Mouse (Mus musculus): ENCODE results near the gene Cnot10. TPM values are rescaled to one million over a fixed set of nuclear protein-coding genes. Genes with fewer than 3 reads are reported as not detected.

Cnot10 gene
- total and polyA plus RNA-seq, 3 experiments, result 49.4 to 67.8 (median 58.3) TPM

DNA sequence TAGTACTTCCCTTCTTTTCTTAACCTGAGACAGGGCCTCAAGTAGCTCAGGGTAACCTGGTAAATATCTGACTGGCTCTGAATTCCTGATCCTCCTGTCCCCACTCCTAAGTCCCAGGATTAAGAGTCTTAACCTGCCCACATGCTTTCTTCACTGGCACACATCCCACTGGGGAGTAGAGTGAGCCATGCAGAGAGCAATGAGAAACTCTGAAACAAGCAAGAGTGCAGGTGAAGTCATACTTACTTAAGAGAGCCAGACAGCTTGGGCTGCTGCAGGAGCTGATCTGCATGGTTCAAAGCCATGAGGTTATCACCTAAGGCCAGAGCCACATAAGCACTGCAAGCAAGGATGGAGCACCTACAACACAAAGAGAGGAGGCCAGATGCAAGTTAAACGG, 38.9 kb downstream of the Cnot10 start:
- Histone ChIP-seq H3K9ac (ENCODE audit: insufficient read depth, low read depth) (no peak overlapping the region), H3K27me3 (replicated peaks) (no peaks in the 10 kb centered on the region), H3K36me3 (replicated peaks in 1 of 2; ENCODE audit: control insufficient read depth in 1 of 2, insufficient read depth in 1 of 2, low read length in 1 of 2) (peaks cover 53 to 88% of the 10 kb centered on the region in 2 experiments), H3K4me1 (ENCODE audit: control insufficient read depth in 1 of 2, insufficient read depth in 2 of 2) (no peaks in the 10 kb centered on the region), H3K4me3 (replicated peaks in 1 of 3; ENCODE audit: low read depth in 2 of 3, low read length in 2 of 3, poor library complexity in 1 of 3) (no peak overlapping the region), H3K4me2 (ENCODE audit: insufficient read depth, low read depth, poor library complexity, severe bottlenecking) (no peak overlapping the region), H3K79me2 (replicated peaks; ENCODE audit: control insufficient read depth, extremely low read depth, insufficient read depth, poor library complexity, severe bottlenecking) (no peaks in the 10 kb centered on the region), H3K9me3 (replicated peaks; ENCODE audit: low read length) (no peaks in the 10 kb centered on the region), H3K27ac (ENCODE audit: insufficient read depth, low read depth) (no peak overlapping the region)
- DNase-seq (ENCODE audit: extremely low read depth), result no peak
- no peak for TF ChIP-seq IRF4 (IDR thresholded peaks at IDR 0.05; ENCODE audit: low read depth, low read length)
- no peak for TF ChIP-seq BHLHE40 (IDR thresholded peaks at IDR 0.05; ENCODE audit: low read depth, low read length)
- TF ChIP-seq USF1 (IDR thresholded peaks at IDR 0.05; ENCODE audit: low read depth, low read length), result no peak
- TF ChIP-seq ZC3H11A (IDR thresholded peaks at IDR 0.05; ENCODE audit: low read depth, low read length), result no peak
- TF ChIP-seq POLR2A (IDR thresholded peaks at IDR 0.05; ENCODE audit: low read depth, low read length), result no peak
- no peak for TF ChIP-seq TBP (conservative IDR thresholded peaks at IDR 0.05; ENCODE audit: low read depth, low read length)
- TF ChIP-seq POLR2AphosphoS2 (IDR thresholded peaks at IDR 0.05; ENCODE audit: low read depth, low read length), result no peak
- no peak for TF ChIP-seq EP300 (IDR thresholded peaks at IDR 0.05; ENCODE audit: low read length)
- TF ChIP-seq CHD2 (IDR thresholded peaks at IDR 0.05; ENCODE audit: low read length), result no peak
- no peak for TF ChIP-seq MAX (IDR thresholded peaks at IDR 0.05; ENCODE audit: low read length)
- no peak for TF ChIP-seq MYC (IDR thresholded peaks at IDR 0.05; ENCODE audit: low read depth, low read length)
- TF ChIP-seq NRF1 (IDR thresholded peaks at IDR 0.05; ENCODE audit: low read depth, low read length), result no peak
- TF ChIP-seq RCOR1 (conservative IDR thresholded peaks at IDR 0.05; ENCODE audit: low read depth, low read length), result no peak
- TF ChIP-seq NELFE (IDR thresholded peaks at IDR 0.05; ENCODE audit: low read depth, low read length), result no peak
- no peak for TF ChIP-seq JUN (IDR thresholded peaks at IDR 0.05; ENCODE audit: insufficient read depth, low read depth, low read length)
- TF ChIP-seq CTCF (conservative IDR thresholded peaks at IDR 0.05 in 1 of 2, IDR thresholded peaks at IDR 0.05 in 1 of 2; ENCODE audit: low read depth in 2 of 2, low read length in 2 of 2), result no peak
- no peak for TF ChIP-seq PAX5 (IDR thresholded peaks at IDR 0.05; ENCODE audit: low read length)
- dilution Hi-C loops (cut with MboI; ENCODE audit: extremely low pct_ligation_motif_present, extremely low pct_unique_long_range_greater_than_20kb, low sequenced_read_pairs) (no loop called here), in situ Hi-C loops (cut with MboI; ENCODE audit: low pct_ligation_motif_present, low pct_unique_long_range_greater_than_20kb, low sequenced_read_pairs) (no loop called here)

DNA sequence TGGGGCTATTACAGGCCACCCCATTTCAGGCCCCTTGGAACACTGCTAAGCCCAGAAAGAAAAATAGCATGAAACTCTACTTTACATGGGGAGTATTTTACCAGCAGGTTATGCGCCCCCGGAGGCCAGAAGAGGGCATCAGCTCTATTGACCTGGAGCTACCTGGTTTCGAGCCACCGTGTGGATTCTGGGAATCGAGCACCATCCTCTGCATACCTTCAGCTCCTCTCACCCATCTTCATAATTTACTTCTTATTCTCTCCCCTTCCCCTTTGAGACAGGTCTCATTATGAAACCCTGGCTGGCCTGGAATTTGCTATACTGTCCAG, 55.0 kb downstream of the Cnot10 start:
- Histone ChIP-seq H3K9ac (ENCODE audit: insufficient read depth, low read depth) (no peak overlapping the region), H3K4me1 (ENCODE audit: control insufficient read depth in 1 of 2, insufficient read depth in 2 of 2) (peaks cover 6 to 26% of the 10 kb centered on the region in 2 experiments; a peak in 3 of 4 replicates), H3K4me2 (ENCODE audit: insufficient read depth, low read depth, poor library complexity, severe bottlenecking) (peak overlapping the region; percentile 48; the same call in 1 of the 2 replicates), H3K27ac (ENCODE audit: insufficient read depth, low read depth) (peak overlapping the region; percentile 76), H3K36me3 (replicated peaks in 1 of 2; ENCODE audit: control insufficient read depth in 1 of 2, insufficient read depth in 1 of 2, low read length in 1 of 2) (peaks cover 21 to 42% of the 10 kb centered on the region in 2 experiments), H3K27me3 (replicated peaks) (no peaks in the 10 kb centered on the region), H3K79me2 (replicated peaks; ENCODE audit: control insufficient read depth, extremely low read depth, insufficient read depth, poor library complexity, severe bottlenecking) (no peaks in the 10 kb centered on the region), H3K9me3 (replicated peaks; ENCODE audit: low read length) (no peaks in the 10 kb centered on the region), H3K4me3 (replicated peaks in 1 of 3; ENCODE audit: low read depth in 2 of 3, low read length in 2 of 3, poor library complexity in 1 of 3) (no peak overlapping the region)
- no peak for TF ChIP-seq BHLHE40 (IDR thresholded peaks at IDR 0.05; ENCODE audit: low read depth, low read length)
- TF ChIP-seq ZNF384 (IDR thresholded peaks at IDR 0.05; ENCODE audit: low read depth, low read length), result no peak
- TF ChIP-seq NELFE (IDR thresholded peaks at IDR 0.05; ENCODE audit: low read depth, low read length), result no peak
- no peak for TF ChIP-seq ZMIZ1 (IDR thresholded peaks at IDR 0.05; ENCODE audit: low read depth, low read length)
- TF ChIP-seq ETS1 (conservative IDR thresholded peaks at IDR 0.05; ENCODE audit: low read depth, low read length), result no peak
- peak; percentile 44 to 51; a peak in 3 of 4 replicates for TF ChIP-seq CTCF (conservative IDR thresholded peaks at IDR 0.05 in 1 of 2, IDR thresholded peaks at IDR 0.05 in 1 of 2; ENCODE audit: low read depth in 2 of 2, low read length in 2 of 2)
- TF ChIP-seq HCFC1 (IDR thresholded peaks at IDR 0.05; ENCODE audit: low read depth, low read length), result no peak
- TF ChIP-seq TCF12 (IDR thresholded peaks at IDR 0.05; ENCODE audit: low read depth, low read length), result no peak
- peak; percentile 56 for DNase-seq (ENCODE audit: extremely low read depth)
- in situ Hi-C loops (cut with MboI; ENCODE audit: low pct_ligation_motif_present, low pct_unique_long_range_greater_than_20kb, low sequenced_read_pairs), result no loop called here
- dilution Hi-C loops (cut with MboI; ENCODE audit: extremely low pct_ligation_motif_present, extremely low pct_unique_long_range_greater_than_20kb, low sequenced_read_pairs), result no loop called here

All from CH12.LX (cell line).